Mouse (Mus musculus): ENCODE measurements around the gene Prkaa2. TPM values are rescaled to one million over a fixed set of nuclear protein-coding genes. Genes with fewer than 3 reads are reported as not detected.

The Prkaa2 gene
- polyA plus RNA-seq, 1 experiment: 1.7 TPM

- H3K4me3 ChIP-seq (ENCODE audit: control insufficient read depth, insufficient read depth, low read length): peak overlapping the region; percentile 56
- 0 out of 2 replicates have a peak, but pooled peaks cover 2% of the 10 kb centered on the region for H3K4me1 ChIP-seq (replicated peaks; ENCODE audit: control insufficient read depth, insufficient read depth, low read length)
- H3K27ac ChIP-seq (ENCODE audit: control insufficient read depth, insufficient read depth, low read length): no peak overlapping the region
- no peaks in the 10 kb centered on the region for H3K36me3 ChIP-seq (ENCODE audit: control insufficient read depth, insufficient read depth, low read length)
- TF ChIP-seq POLR2A (IDR thresholded peaks at IDR 0.05; ENCODE audit: control insufficient read depth, extremely low read depth, insufficient read depth, low read length, poor library complexity) (no peak), CTCF (IDR thresholded peaks at IDR 0.05; ENCODE audit: borderline replicate concordance, control insufficient read depth, extremely low read depth, insufficient read depth, low read length, poor library complexity) (no peak)
- DNase-seq: no peak
- no peaks in the 10 kb centered on the region for H3K27me3 ChIP-seq (ENCODE audit: control insufficient read depth, insufficient read depth, low read length)
- 0% methylated on average over 4 of the region's 4 CpGs for WGBS
Observed at GRCm38 (mm10) chr4:105156955-105157275, 47.2 kb upstream of the Prkaa2 start.

GRCm38 (mm10) chr4:105156281-105156680, 46.6 kb upstream of the Prkaa2 start:
- 0 out of 2 replicates have a peak, but pooled peaks cover 2% of the 10 kb centered on the region for H3K4me1 ChIP-seq (replicated peaks; ENCODE audit: control insufficient read depth, insufficient read depth, low read length)
- no peak overlapping the region for H3K4me3 ChIP-seq (ENCODE audit: control insufficient read depth, insufficient read depth, low read length)
- no peak overlapping the region for H3K27ac ChIP-seq (ENCODE audit: control insufficient read depth, insufficient read depth, low read length)
- 73% methylated on average over 7 of the region's 7 CpGs for whole genome bisulfite sequencing
- DNase-seq: no peak
- TF ChIP-seq POLR2A (IDR thresholded peaks at IDR 0.05; ENCODE audit: control insufficient read depth, extremely low read depth, insufficient read depth, low read length, poor library complexity) (no peak), CTCF (IDR thresholded peaks at IDR 0.05; ENCODE audit: borderline replicate concordance, control insufficient read depth, extremely low read depth, insufficient read depth, low read length, poor library complexity) (no peak)
- H3K27me3 ChIP-seq (ENCODE audit: control insufficient read depth, insufficient read depth, low read length): no peaks in the 10 kb centered on the region
- no peaks in the 10 kb centered on the region for H3K36me3 ChIP-seq (ENCODE audit: control insufficient read depth, insufficient read depth, low read length)

- Histone ChIP-seq H3K4me3 (ENCODE audit: control insufficient read depth, insufficient read depth, low read length) (no peak overlapping the region), H3K4me1 (replicated peaks; ENCODE audit: control insufficient read depth, insufficient read depth, low read length) (no peaks in the 10 kb centered on the region), H3K27ac (ENCODE audit: control insufficient read depth, insufficient read depth, low read length) (no peak overlapping the region), H3K27me3 (ENCODE audit: control insufficient read depth, insufficient read depth, low read length) (no peaks in the 10 kb centered on the region), H3K36me3 (ENCODE audit: control insufficient read depth, insufficient read depth, low read length) (no peaks in the 10 kb centered on the region)
- DNase-seq: no peak
- TF ChIP-seq CTCF (IDR thresholded peaks at IDR 0.05; ENCODE audit: borderline replicate concordance, control insufficient read depth, extremely low read depth, insufficient read depth, low read length, poor library complexity) (no peak), POLR2A (IDR thresholded peaks at IDR 0.05; ENCODE audit: control insufficient read depth, extremely low read depth, insufficient read depth, low read length, poor library complexity) (no peak)
- WGBS: 91% methylated on average over 3 of the region's 3 CpGs
Observed at GRCm38 (mm10) chr4:105153227-105153626, 43.5 kb upstream of the Prkaa2 start.

- Histone ChIP-seq H3K4me3 (ENCODE audit: control insufficient read depth, insufficient read depth, low read length) (no peak overlapping the region), H3K36me3 (ENCODE audit: control insufficient read depth, insufficient read depth, low read length) (no peaks in the 10 kb centered on the region), H3K4me1 (replicated peaks; ENCODE audit: control insufficient read depth, insufficient read depth, low read length) (no peaks in the 10 kb centered on the region), H3K27me3 (ENCODE audit: control insufficient read depth, insufficient read depth, low read length) (no peaks in the 10 kb centered on the region), H3K27ac (ENCODE audit: control insufficient read depth, insufficient read depth, low read length) (no peak overlapping the region)
- TF ChIP-seq CTCF (IDR thresholded peaks at IDR 0.05; ENCODE audit: borderline replicate concordance, control insufficient read depth, extremely low read depth, insufficient read depth, low read length, poor library complexity): no peak
- 57% methylated on average over 14 of the region's 14 CpGs for WGBS
- DNase-seq: peak; percentile 62
Observed at GRCm38 (mm10) chr4:105151911-105152690, 42.4 kb upstream of the Prkaa2 start.

- Histone ChIP-seq H3K4me1 (replicated peaks; ENCODE audit: control insufficient read depth, insufficient read depth, low read length) (no peaks in the 10 kb centered on the region), H3K36me3 (ENCODE audit: control insufficient read depth, insufficient read depth, low read length) (no peaks in the 10 kb centered on the region), H3K27me3 (ENCODE audit: control insufficient read depth, insufficient read depth, low read length) (no peaks in the 10 kb centered on the region), H3K27ac (ENCODE audit: control insufficient read depth, insufficient read depth, low read length) (no peak overlapping the region), H3K4me3 (ENCODE audit: control insufficient read depth, insufficient read depth, low read length) (no peak overlapping the region)
- DNase-seq: no peak
- WGBS: 81% methylated on average over 7 of the region's 7 CpGs
- TF ChIP-seq POLR2A (IDR thresholded peaks at IDR 0.05; ENCODE audit: control insufficient read depth, extremely low read depth, insufficient read depth, low read length, poor library complexity) (no peak), CTCF (IDR thresholded peaks at IDR 0.05; ENCODE audit: borderline replicate concordance, control insufficient read depth, extremely low read depth, insufficient read depth, low read length, poor library complexity) (no peak)
Observed at GRCm38 (mm10) chr4:105149492-105149891, 39.8 kb upstream of the Prkaa2 start.

GRCm38 (mm10) chr4:105133350-105134050, 23.8 kb upstream of the Prkaa2 start:
- TF ChIP-seq CTCF (IDR thresholded peaks at IDR 0.05; ENCODE audit: borderline replicate concordance, control insufficient read depth, extremely low read depth, insufficient read depth, low read length, poor library complexity): no peak
- TF ChIP-seq POLR2A (IDR thresholded peaks at IDR 0.05; ENCODE audit: control insufficient read depth, extremely low read depth, insufficient read depth, low read length, poor library complexity): no peak
- WGBS: 93% methylated on average over 4 of the region's 4 CpGs
- Histone ChIP-seq H3K4me3 (ENCODE audit: control insufficient read depth, insufficient read depth, low read length) (no peak overlapping the region), H3K36me3 (ENCODE audit: control insufficient read depth, insufficient read depth, low read length) (no peaks in the 10 kb centered on the region), H3K4me1 (replicated peaks; ENCODE audit: control insufficient read depth, insufficient read depth, low read length) (peaks cover 19% of the 10 kb centered on the region), H3K27me3 (ENCODE audit: control insufficient read depth, insufficient read depth, low read length) (no peaks in the 10 kb centered on the region), H3K27ac (ENCODE audit: control insufficient read depth, insufficient read depth, low read length) (no peak overlapping the region)
- DNase-seq: no peak

All from thymus, adult 2 months (tissue).